Mouse (Mus musculus) E14TG2a.4 (cell line): ENCODE results near the gene Arhgef15.

Source experiments
- H3K27me3 ChIP-seq: 2 replicates; pipeline ENCODE4 v1.6.1; 2014; ENCODE audit warnings: low read length, control low read depth; ENCODE audit not compliant: insufficient read depth
- H3K36me3 ChIP-seq: 2 replicates; pipeline ENCODE4 v1.6.1; 2014; ENCODE audit warnings: low read length, control low read depth; ENCODE audit not compliant: insufficient read depth
- H3K4me1 ChIP-seq: replicated peaks from 2 replicates; pipeline ENCODE4 v1.6.1; 2014; ENCODE audit warnings: low read depth, low read length, control low read depth
- H3K4me3 ChIP-seq: replicated peaks from 2 replicates; pipeline ENCODE4 v1.5.1; 2014; ENCODE audit warnings: mild to moderate bottlenecking, low read length
- H3K9me3 ChIP-seq: 2 replicates; pipeline ENCODE4 v1.6.1; 2014; ENCODE audit warnings: low read length, control low read depth
- CTCF ChIP-seq: conservative IDR thresholded peaks from 2 replicates; pipeline ENCODE4 v1.5.1; 2014; ENCODE audit warnings: low read length
- NANOG ChIP-seq: IDR thresholded peaks from 2 replicates; pipeline ENCODE4 v1.6.1; 2014; ENCODE audit warnings: borderline replicate concordance, low read length, mixed read lengths
- POU5F1 ChIP-seq: IDR thresholded peaks from 2 replicates; pipeline ENCODE4 v1.6.1; 2014; ENCODE audit warnings: low read length, borderline replicate concordance

Arhgef15 gene

GRCm38 (mm10) chr11:68905138-68905531, 52.1 kb downstream of the Arhgef15 start:
- H3K4me1 ChIP-seq: peaks cover 43% of the 10 kb centered on the region
- no peak overlapping the region for H3K4me3 ChIP-seq
- H3K36me3 ChIP-seq: peaks cover 56% of the 10 kb centered on the region
- TF ChIP-seq CTCF: no peak
- TF ChIP-seq NANOG: no peak
- no peaks in the 10 kb centered on the region for H3K9me3 ChIP-seq
- H3K27me3 ChIP-seq: peaks cover under 1% of the 10 kb centered on the region

DNA sequence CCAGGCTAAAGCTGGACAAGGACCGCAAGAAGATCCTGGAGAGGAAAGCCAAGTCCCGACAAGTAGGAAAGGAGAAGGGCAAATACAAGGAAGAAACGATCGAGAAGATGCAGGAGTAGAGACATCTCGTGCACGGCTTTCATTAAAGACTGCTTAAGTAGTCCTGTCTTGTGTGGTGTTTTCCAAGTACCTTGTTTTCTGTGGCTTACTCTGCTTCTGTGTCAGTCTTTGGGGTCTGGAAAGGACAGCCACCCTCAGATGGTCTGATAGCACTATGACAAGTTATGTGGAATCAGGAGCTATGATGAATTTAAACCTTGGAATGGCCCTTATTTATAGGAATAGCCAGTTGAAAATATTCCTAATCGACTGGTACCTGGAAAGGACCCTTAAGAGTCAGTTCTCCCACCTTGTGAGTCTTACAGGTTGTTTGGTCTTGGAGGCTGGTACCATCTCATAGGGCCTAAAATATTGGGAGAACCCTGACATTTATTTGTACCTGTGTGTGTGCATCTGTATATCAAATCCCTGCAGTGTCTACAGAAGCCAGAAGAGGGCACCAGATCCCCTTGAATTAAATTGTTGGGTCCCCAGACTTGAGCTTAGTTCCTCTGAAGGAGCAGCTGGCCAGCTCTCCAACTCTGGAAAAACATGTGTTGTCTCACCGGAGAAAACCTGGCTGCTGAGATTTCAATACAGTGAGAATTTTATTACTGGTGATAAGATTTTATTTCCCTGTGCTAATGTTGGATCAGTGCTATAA, 52.7 kb downstream of the Arhgef15 start:
- Histone ChIP-seq H3K27me3 (peaks cover 5% of the 10 kb centered on the region), H3K9me3 (no peaks in the 10 kb centered on the region), H3K4me3 (peak overlapping the region; percentile 95), H3K4me1 (peaks cover 43% of the 10 kb centered on the region), H3K36me3 (peaks cover 56% of the 10 kb centered on the region)
- TF ChIP-seq POU5F1 (no peak), CTCF (peak; percentile 77), NANOG (no peak)

- Histone ChIP-seq H3K36me3 (peaks cover 56% of the 10 kb centered on the region), H3K4me1 (peaks cover 38% of the 10 kb centered on the region), H3K9me3 (no peaks in the 10 kb centered on the region), H3K4me3 (peak overlapping the region; percentile 95), H3K27me3 (peaks cover 10% of the 10 kb centered on the region)
- TF ChIP-seq NANOG: no peak
- no peak for TF ChIP-seq CTCF
- TF ChIP-seq POU5F1: no peak
These were observed 53.5 kb downstream of the Arhgef15 start for GRCm38 (mm10) chr11:68903775-68904174.

GRCm38 (mm10) chr11:68902823-68903222, 54.5 kb downstream of the Arhgef15 start:
- peaks cover 40% of the 10 kb centered on the region for H3K4me1 ChIP-seq
- no peak for TF ChIP-seq CTCF
- no peak for TF ChIP-seq POU5F1
- TF ChIP-seq NANOG: no peak
- H3K27me3 ChIP-seq: peaks cover 10% of the 10 kb centered on the region
- no peaks in the 10 kb centered on the region for H3K9me3 ChIP-seq
- H3K4me3 ChIP-seq: peak overlapping the region; percentile 95
- peaks cover 56% of the 10 kb centered on the region for H3K36me3 ChIP-seq

- TF ChIP-seq POU5F1: no peak
- no peak for TF ChIP-seq CTCF
- no peak for TF ChIP-seq NANOG
- Histone ChIP-seq H3K27me3 (peaks cover 10% of the 10 kb centered on the region), H3K4me3 (peak overlapping the region; percentile 95), H3K9me3 (no peaks in the 10 kb centered on the region), H3K36me3 (peaks cover 56% of the 10 kb centered on the region), H3K4me1 (peaks cover 40% of the 10 kb centered on the region)
These were observed 54.9 kb downstream of the Arhgef15 start for GRCm38 (mm10) chr11:68902367-68902766.

DNA sequence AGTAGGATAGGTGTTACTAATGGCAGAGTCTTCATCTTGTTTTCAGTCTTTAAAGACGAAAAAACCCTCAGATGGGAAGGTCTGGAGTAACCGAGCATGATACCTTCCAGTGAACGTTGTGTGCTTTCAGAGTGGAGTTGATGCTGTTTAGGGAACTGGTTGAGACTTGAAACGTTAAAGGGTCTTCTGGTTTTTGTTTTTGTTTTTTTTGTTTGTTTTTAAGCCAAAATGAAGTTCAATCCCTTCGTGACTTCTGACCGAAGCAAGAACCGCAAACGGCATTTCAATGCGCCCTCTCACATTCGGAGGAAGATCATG, 55.3 kb downstream of the Arhgef15 start:
- TF ChIP-seq POU5F1 (no peak), CTCF (no peak), NANOG (no peak)

DNA sequence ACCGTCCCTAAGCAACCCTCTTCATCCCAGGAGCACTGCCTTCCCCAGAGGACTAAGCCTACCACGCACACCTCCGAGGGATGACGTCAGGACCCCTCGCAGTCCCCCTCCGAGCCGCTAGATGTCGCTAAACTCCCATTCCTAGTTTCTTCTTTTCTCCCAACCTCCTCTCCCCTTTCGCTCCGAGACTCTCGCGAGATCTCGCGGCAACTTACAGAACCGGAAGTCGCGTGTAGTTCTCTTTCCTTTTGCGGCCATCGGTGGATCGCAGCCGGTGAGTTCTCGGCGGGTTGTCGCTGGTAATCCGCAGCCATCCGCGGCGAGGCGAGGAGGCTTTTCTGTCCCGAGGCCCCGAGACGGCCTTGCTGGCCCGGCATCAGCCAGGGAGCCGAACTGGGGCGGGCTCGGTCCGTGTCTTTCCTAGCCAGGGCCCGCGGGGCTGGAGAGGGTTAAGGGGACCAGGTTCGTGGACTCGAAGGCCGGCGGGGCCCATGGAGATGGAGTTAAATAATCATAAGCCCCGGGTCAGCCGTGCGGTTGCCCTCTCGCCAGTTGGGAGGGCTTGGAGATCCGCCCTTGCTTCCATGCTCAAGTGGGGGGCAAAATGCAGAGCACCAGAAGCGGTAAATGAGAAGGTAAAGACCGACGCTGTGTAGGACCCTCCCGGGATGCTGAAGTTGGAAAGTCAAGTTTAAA, 55.8 kb downstream of the Arhgef15 start, which contains the start of gene Rpl26:
TSS of gene Rpl26 (plus strand) at position 233 of the 696 bp plus-strand sequence.
- TF ChIP-seq CTCF (peak; percentile 98), POU5F1 (no peak)
- H3K4me3 ChIP-seq: peak within 1 kb of the TSS; percentile 95
- peaks cover 40% of the 10 kb centered on the region for H3K4me1 ChIP-seq
- peaks cover 48% of the 10 kb centered on the region for H3K36me3 ChIP-seq
- no peaks in the 10 kb centered on the region for H3K9me3 ChIP-seq
- H3K27me3 ChIP-seq: peaks cover 10% of the 10 kb centered on the region

More for the DNA sequence above, 55.3 kb downstream of the Arhgef15 start:
- peaks cover 52% of the 10 kb centered on the region for H3K36me3 ChIP-seq
- peak overlapping the region; percentile 95 for H3K4me3 ChIP-seq
- no peaks in the 10 kb centered on the region for H3K9me3 ChIP-seq
- peaks cover 10% of the 10 kb centered on the region for H3K27me3 ChIP-seq
- peaks cover 40% of the 10 kb centered on the region for H3K4me1 ChIP-seq

DNA sequence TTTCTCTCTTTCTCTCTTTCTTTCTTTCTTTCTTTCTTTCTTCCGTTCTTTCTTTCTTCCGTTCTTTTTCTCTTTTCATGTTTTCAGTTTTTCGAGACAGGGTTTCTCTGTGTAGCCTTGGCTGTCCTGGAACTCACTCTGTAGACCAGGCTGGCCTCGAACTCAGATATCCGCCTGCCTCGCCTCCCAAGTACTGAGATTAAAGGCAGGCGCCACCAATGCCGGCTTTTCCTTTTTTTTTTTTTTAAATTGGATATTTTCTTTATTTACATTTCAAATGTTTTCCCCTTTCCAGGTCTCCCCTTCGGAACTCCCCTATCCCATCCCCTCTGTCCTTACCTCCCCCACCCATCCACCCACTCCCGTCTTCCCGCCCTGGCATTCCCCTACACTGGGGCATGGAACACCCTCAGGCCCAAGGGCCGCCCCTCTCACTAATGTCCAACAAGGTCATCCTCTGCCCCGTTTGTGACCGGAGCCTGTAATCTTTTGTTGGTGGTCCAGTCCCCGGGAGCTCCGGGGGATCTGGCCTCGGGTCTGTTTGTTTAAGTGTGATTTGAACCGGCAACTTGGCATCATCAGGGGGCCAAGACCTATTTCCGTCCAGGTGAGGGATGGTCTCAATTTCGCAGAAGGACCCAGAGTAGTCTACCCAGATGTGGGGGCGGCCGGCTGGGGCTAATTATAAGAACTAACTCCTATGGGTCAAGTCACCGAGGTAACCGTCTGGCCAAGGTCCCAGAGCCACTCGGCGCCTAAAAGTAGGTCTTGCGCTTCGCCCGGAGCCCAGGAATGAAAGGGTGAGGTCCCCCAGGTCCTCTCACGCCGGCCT, 56.5 kb downstream of the Arhgef15 start:
- H3K4me3 ChIP-seq: peak overlapping the region; percentile 95
- H3K36me3 ChIP-seq: peaks cover 40% of the 10 kb centered on the region
- no peaks in the 10 kb centered on the region for H3K9me3 ChIP-seq
- H3K27me3 ChIP-seq: peaks cover 10% of the 10 kb centered on the region
- H3K4me1 ChIP-seq: peaks cover 35% of the 10 kb centered on the region
- no peak for TF ChIP-seq CTCF
- TF ChIP-seq POU5F1: no peak
- TF ChIP-seq NANOG: no peak
